Mouse (Mus musculus) thymus, adult 2 months (tissue): ENCODE measurements around the gene Trmt13.

Experiments
- CTCF ChIP-seq: fragments of 200-500 bp; IDR thresholded peaks from 2 replicates; pipeline ENCODE4 v1.5.1; 2012; ENCODE audit warnings: mild to moderate bottlenecking, control low read depth, low read length, moderate library complexity, borderline replicate concordance; ENCODE audit not compliant: control insufficient read depth, poor library complexity, insufficient read depth; ENCODE audit errors: extremely low read depth
- POLR2A ChIP-seq: fragments of 200-500 bp; IDR thresholded peaks from 2 replicates; pipeline ENCODE4 v1.6.1; 2012; ENCODE audit warnings: mild to moderate bottlenecking, low read length, control low read depth, moderate library complexity; ENCODE audit not compliant: control insufficient read depth, poor library complexity, insufficient read depth; ENCODE audit errors: extremely low read depth

GRCm38 (mm10) chr3:116620636-116621370 is 6.4 kb upstream of the Trmt13 start:
- TF ChIP-seq CTCF (no peak), POLR2A (no peak)
